Mouse (Mus musculus): ENCODE results near the gene Plac8.

Gene Plac8

GRCm38 (mm10) chr5:100572069-100572468 is at the start of gene Plac8:
TSS of gene Plac8 (minus strand) at chr5:100572245.
- no peak for DNase-seq

- DNase-seq, result peak; percentile 51
Observed at GRCm38 (mm10) chr5:100620952-100621351, 48.9 kb upstream of the Plac8 start.

GRCm38 (mm10) chr5:100619586-100620275 is 47.7 kb upstream of the Plac8 start:
- DNase-seq, result no peak

GRCm38 (mm10) chr5:100613896-100614768 is 42.1 kb upstream of the Plac8 start:
- no peak for DNase-seq

GRCm38 (mm10) chr5:100607868-100608267 is 35.8 kb upstream of the Plac8 start:
- DNase-seq, result no peak

- DNase-seq, result no peak
Observed at GRCm38 (mm10) chr5:100607090-100607762, 35.2 kb upstream of the Plac8 start.

- DNase-seq, result no peak
Observed at GRCm38 (mm10) chr5:100605828-100606229, 33.8 kb upstream of the Plac8 start.

- DNase-seq, result no peak
Observed at GRCm38 (mm10) chr5:100604061-100604460, 32.0 kb upstream of the Plac8 start.

GRCm38 (mm10) chr5:100601864-100602263 is 29.8 kb upstream of the Plac8 start:
- DNase-seq, result no peak

- DNase-seq, result no peak
Observed at GRCm38 (mm10) chr5:100598961-100599463, 27.0 kb upstream of the Plac8 start.

- no peak for DNase-seq
Observed at GRCm38 (mm10) chr5:100597886-100598485, 25.9 kb upstream of the Plac8 start.

- no peak for DNase-seq
Observed at GRCm38 (mm10) chr5:100595999-100596398, 24.0 kb upstream of the Plac8 start.

GRCm38 (mm10) chr5:100594803-100595467 is 22.9 kb upstream of the Plac8 start:
- DNase-seq, result no peak

GRCm38 (mm10) chr5:100590505-100590904 is 18.5 kb upstream of the Plac8 start:
- no peak for DNase-seq

GRCm38 (mm10) chr5:100587626-100588025 is 15.6 kb upstream of the Plac8 start:
- DNase-seq, result no peak

- no peak for DNase-seq
Observed at GRCm38 (mm10) chr5:100587136-100587535, 15.1 kb upstream of the Plac8 start.

- no peak for DNase-seq
Observed at GRCm38 (mm10) chr5:100585657-100586056, 13.6 kb upstream of the Plac8 start.

GRCm38 (mm10) chr5:100585206-100585644 is 13.2 kb upstream of the Plac8 start:
- DNase-seq, result no peak

- DNase-seq, result no peak
Observed at GRCm38 (mm10) chr5:100583066-100583465, 11.0 kb upstream of the Plac8 start.

- DNase-seq, result no peak
Observed at GRCm38 (mm10) chr5:100582435-100582826, 10.4 kb upstream of the Plac8 start.

GRCm38 (mm10) chr5:100581622-100582434 is 9.8 kb upstream of the Plac8 start:
- no peak for DNase-seq

Measured in retina, postnatal 1 day (tissue).